Mouse (Mus musculus): Measurements from ENCODE around the gene Mast3. TPM values are rescaled to one million over a fixed set of nuclear protein-coding genes. Genes with fewer than 3 reads are reported as not detected.
A peak's percentile ranks its signal among the peaks of the same experiment; 100 is the strongest.

Gene Mast3
- polyA plus RNA-seq, 1 experiment: 71.9 TPM

DNA sequence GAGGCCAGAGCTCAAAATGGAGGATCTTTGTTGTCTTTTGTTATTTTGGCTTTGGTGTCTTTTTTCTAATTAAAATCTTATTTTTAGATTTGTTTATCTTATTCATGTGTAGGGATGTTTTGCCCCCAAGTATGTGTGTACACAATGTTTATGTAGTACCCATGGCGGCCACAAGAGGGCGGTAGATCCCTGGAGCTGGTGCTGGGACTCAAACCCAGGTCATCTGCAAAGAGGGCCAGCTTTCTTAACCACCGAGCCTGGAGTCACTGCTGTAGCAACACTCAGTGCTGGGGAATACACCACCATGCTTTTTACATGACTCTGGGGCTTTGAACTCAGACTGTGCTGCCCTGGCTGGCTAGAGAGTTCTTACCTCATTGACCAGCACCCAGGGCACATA is 41.5 kb downstream of the Mast3 start:
- Histone ChIP-seq H3K27me3 (ENCODE audit: control insufficient read depth, insufficient read depth, low read length) (no peaks in the 10 kb centered on the region), H3K4me3 (ENCODE audit: low read depth, low read length) (peak overlapping the region; percentile 7), H3K4me1 (ENCODE audit: control insufficient read depth, insufficient read depth, insufficient read length, low read length) (peaks cover 37% of the 10 kb centered on the region), H3K36me3 (ENCODE audit: control insufficient read depth, insufficient read depth, low read length) (peaks cover 12% of the 10 kb centered on the region), H3K27ac (ENCODE audit: insufficient read depth, low read depth, low read length) (peak overlapping the region; percentile 89)
- TF ChIP-seq POLR2A (IDR thresholded peaks at IDR 0.05; ENCODE audit: low read depth, low read length) (no peak), CTCF (IDR thresholded peaks at IDR 0.05; ENCODE audit: extremely low read depth, insufficient read length, insufficient replicate concordance, low read depth, low read length) (peak; percentile 95)
- WGBS: 3% methylated on average over 3 of the region's 3 CpGs

GRCm38 (mm10) chr8:70762118-70762517 is 42.7 kb downstream of the Mast3 start:
- WGBS: 24% methylated on average over 1 of the region's 1 CpGs
- peaks cover 22% of the 10 kb centered on the region for H3K36me3 ChIP-seq (ENCODE audit: control insufficient read depth, insufficient read depth, low read length)
- no peaks in the 10 kb centered on the region for H3K27me3 ChIP-seq (ENCODE audit: control insufficient read depth, insufficient read depth, low read length)
- no peak for TF ChIP-seq CTCF (IDR thresholded peaks at IDR 0.05; ENCODE audit: extremely low read depth, insufficient read length, insufficient replicate concordance, low read depth, low read length)
- TF ChIP-seq POLR2A (IDR thresholded peaks at IDR 0.05; ENCODE audit: low read depth, low read length): no peak
- peaks cover 37% of the 10 kb centered on the region for H3K4me1 ChIP-seq (ENCODE audit: control insufficient read depth, insufficient read depth, insufficient read length, low read length)
- no peak overlapping the region for H3K4me3 ChIP-seq (ENCODE audit: low read depth, low read length)
- H3K27ac ChIP-seq (ENCODE audit: insufficient read depth, low read depth, low read length): peak overlapping the region; percentile 36

DNA sequence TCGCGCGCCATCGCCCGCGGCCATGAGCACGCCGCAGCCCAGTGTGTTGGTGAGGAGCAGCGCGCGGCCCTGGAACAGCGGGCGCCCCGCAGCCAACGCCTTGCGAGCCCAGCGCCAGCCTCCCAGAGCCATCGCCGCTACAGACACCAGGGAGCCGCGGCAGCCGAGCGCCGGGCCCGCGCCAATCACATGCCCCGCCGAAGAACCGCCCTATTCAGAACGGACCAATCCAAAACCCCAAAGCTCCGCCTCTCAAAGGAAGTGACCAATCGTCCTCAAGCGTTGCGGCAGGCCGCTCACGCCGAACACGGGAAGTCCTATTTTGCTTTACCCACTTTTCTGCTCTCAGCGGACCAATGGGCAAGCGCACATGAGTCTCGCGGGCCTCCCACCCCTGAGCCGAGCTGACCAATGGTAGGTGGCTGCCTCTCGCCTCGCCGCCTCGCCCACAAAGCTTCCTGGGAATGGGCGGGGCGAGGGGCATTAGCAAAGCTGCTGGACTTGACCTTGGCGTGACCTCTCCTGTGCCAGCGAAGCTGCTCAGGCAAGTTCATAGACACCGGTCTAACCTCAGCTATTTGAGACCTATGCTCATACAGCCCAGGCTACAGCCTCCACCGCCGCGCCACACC is 44.0 kb downstream of the Mast3 start, which contains the start of gene Mpv17l2:
Gene Mpv17l2 (minus strand): TSS at position 172 of the 632 bp plus-strand sequence.
- peak within 1 kb of the TSS; percentile 84 for H3K4me3 ChIP-seq (ENCODE audit: low read depth, low read length)
- under 1% methylated on average over 55 of the region's 55 CpGs for WGBS
- peak within 1 kb of the TSS; percentile 70 for H3K27ac ChIP-seq (ENCODE audit: insufficient read depth, low read depth, low read length)

GRCm38 (mm10) chr8:70760350-70760749 is 44.5 kb downstream of the Mast3 start:
- Histone ChIP-seq H3K27ac (ENCODE audit: insufficient read depth, low read depth, low read length) (peak overlapping the region; percentile 59), H3K4me1 (ENCODE audit: control insufficient read depth, insufficient read depth, insufficient read length, low read length) (peaks cover 32% of the 10 kb centered on the region), H3K4me3 (ENCODE audit: low read depth, low read length) (peak overlapping the region; percentile 84), H3K36me3 (ENCODE audit: control insufficient read depth, insufficient read depth, low read length) (peaks cover 29% of the 10 kb centered on the region), H3K27me3 (ENCODE audit: control insufficient read depth, insufficient read depth, low read length) (no peaks in the 10 kb centered on the region)
- WGBS: under 1% methylated on average over 22 of the region's 22 CpGs
- TF ChIP-seq POLR2A (IDR thresholded peaks at IDR 0.05; ENCODE audit: low read depth, low read length) (no peak), CTCF (IDR thresholded peaks at IDR 0.05; ENCODE audit: extremely low read depth, insufficient read length, insufficient replicate concordance, low read depth, low read length) (no peak)

More for the DNA sequence above, 44.0 kb downstream of the Mast3 start, which contains the start of gene Mpv17l2:
- H3K27me3 ChIP-seq (ENCODE audit: control insufficient read depth, insufficient read depth, low read length): no peaks in the 10 kb centered on the region
- TF ChIP-seq CTCF (IDR thresholded peaks at IDR 0.05; ENCODE audit: extremely low read depth, insufficient read length, insufficient replicate concordance, low read depth, low read length) (no peak), POLR2A (IDR thresholded peaks at IDR 0.05; ENCODE audit: low read depth, low read length) (peak; percentile 85)
- peaks cover 31% of the 10 kb centered on the region for H3K4me1 ChIP-seq (ENCODE audit: control insufficient read depth, insufficient read depth, insufficient read length, low read length)
- H3K36me3 ChIP-seq (ENCODE audit: control insufficient read depth, insufficient read depth, low read length): peaks cover 29% of the 10 kb centered on the region

DNA sequence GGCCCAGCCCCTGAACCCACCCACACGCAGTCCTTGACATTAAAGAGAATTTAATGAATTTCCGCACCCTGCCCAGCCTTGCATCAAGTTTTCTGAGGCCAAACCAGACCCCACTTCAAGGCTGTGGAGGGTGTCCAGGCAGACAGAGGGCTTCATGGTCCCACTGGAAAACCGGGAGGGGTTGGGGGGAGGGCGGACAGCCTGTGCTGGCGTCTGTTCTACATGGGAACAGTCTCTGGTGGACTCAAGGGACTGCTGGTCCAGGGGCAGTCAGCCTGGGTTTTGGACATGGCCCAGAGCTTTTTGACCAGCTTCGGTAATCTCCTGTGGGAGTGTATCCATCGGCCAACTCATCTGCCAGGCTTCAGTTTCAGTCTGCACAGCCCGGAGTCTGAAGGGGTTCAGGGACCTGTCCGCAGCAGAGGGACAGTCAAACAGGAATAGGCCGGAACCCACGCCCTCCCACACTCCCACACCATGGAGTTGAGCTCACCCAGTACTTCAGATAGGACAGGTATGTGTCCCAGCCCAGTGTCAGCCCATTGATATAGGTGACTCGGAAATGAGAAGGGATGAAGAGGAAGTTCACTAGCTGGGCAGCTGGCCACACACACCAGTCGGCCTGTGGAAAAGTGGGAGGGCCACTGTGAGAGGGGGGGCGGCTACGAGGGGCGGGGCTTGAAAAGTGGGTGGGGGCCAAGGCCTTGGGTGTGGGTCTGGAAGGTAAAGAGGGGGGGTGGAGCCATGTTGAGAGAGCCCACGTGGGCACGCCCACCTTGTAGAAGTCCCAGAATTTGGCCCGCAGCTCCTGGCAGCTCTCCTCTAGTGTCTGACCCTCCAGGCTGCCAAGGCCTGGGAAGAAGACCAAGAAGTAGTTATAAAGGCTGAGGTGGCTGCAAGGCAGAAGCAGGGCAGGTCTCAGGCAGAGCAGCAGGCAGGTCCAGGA is 46.0 kb downstream of the Mast3 start:
- no peak for TF ChIP-seq CTCF (IDR thresholded peaks at IDR 0.05; ENCODE audit: extremely low read depth, insufficient read length, insufficient replicate concordance, low read depth, low read length)
- 59% methylated on average over 19 of the region's 19 CpGs for WGBS
- H3K27me3 ChIP-seq (ENCODE audit: control insufficient read depth, insufficient read depth, low read length): no peaks in the 10 kb centered on the region
- H3K36me3 ChIP-seq (ENCODE audit: control insufficient read depth, insufficient read depth, low read length): peaks cover 29% of the 10 kb centered on the region
- peaks cover 29% of the 10 kb centered on the region for H3K4me1 ChIP-seq (ENCODE audit: control insufficient read depth, insufficient read depth, insufficient read length, low read length)
- H3K4me3 ChIP-seq (ENCODE audit: low read depth, low read length): no peak overlapping the region
- H3K27ac ChIP-seq (ENCODE audit: insufficient read depth, low read depth, low read length): no peak overlapping the region

GRCm38 (mm10) chr8:70758308-70758615 is 46.6 kb downstream of the Mast3 start:
- peaks cover 27% of the 10 kb centered on the region for H3K36me3 ChIP-seq (ENCODE audit: control insufficient read depth, insufficient read depth, low read length)
- H3K4me1 ChIP-seq (ENCODE audit: control insufficient read depth, insufficient read depth, insufficient read length, low read length): peaks cover 26% of the 10 kb centered on the region
- TF ChIP-seq CTCF (IDR thresholded peaks at IDR 0.05; ENCODE audit: extremely low read depth, insufficient read length, insufficient replicate concordance, low read depth, low read length): no peak
- TF ChIP-seq POLR2A (IDR thresholded peaks at IDR 0.05; ENCODE audit: low read depth, low read length): no peak
- 92% methylated on average over 7 of the region's 7 CpGs for WGBS
- no peak overlapping the region for H3K4me3 ChIP-seq (ENCODE audit: low read depth, low read length)
- no peaks in the 10 kb centered on the region for H3K27me3 ChIP-seq (ENCODE audit: control insufficient read depth, insufficient read depth, low read length)
- no peak overlapping the region for H3K27ac ChIP-seq (ENCODE audit: insufficient read depth, low read depth, low read length)

Data from small intestine, adult 2 months (tissue).